Mouse (Mus musculus) ovary, adult 18-20 months (tissue): ENCODE measurements around the gene Dtx2.
"Not testable (repeated sequence)": the region's sequence is repeated elsewhere in the genome, so short reads cannot be mapped to it uniquely, and the experiment has no call there.

Experiments
- DNase-seq: peaks from one replicate; pipeline ENCODE4 v3.0.0; 2022; ENCODE audit warnings: low spot score, mixed read lengths

The Dtx2 gene

GRCm38 (mm10) chr5:136027612-136028311 is 33.2 kb downstream of the Dtx2 start:
- DNase-seq: no peak

GRCm38 (mm10) chr5:136034868-136035267 is 40.3 kb downstream of the Dtx2 start:
- no peak for DNase-seq

DNA sequence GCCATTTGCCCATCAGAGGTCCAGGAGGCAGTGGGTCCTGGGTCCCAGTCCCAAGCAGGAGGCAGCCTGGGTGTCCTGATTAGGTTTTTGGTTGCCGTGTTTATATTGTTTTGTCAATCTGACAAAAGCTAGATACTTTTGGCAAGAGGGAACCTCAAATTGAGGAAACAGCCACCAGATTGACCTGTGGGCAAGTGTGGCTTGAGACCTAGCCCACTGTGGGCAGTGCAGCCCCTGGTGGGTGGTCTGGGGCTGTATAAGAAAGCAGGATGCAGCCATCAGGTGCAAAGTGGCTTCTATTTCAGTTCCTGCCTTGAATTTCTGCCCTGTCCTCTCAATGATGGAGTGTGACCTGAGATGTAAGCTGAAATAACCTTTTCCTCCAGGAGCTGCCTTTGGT is 40.7 kb downstream of the Dtx2 start:
- no peak for DNase-seq

DNA sequence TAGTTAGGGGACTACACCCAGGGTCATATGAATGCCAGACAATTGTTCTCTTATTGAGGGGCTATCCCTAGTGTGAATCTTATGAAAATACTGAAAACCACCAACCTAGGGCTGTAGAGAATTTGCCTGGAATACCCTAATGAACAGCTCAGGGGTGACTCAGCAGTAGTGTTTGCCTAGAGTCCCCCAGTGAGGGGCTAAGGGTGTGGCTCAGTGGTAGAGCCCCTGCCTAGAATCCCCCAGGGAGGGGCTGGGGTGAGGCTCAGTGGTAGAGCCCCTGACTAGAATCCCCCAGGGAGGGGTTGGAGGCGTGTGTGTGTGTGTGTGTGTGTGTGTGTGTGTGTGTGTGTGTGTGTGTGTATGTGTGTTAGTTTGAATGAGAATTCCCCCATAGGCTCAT is 42.1 kb downstream of the Dtx2 start:
- DNase-seq: no peak

DNA sequence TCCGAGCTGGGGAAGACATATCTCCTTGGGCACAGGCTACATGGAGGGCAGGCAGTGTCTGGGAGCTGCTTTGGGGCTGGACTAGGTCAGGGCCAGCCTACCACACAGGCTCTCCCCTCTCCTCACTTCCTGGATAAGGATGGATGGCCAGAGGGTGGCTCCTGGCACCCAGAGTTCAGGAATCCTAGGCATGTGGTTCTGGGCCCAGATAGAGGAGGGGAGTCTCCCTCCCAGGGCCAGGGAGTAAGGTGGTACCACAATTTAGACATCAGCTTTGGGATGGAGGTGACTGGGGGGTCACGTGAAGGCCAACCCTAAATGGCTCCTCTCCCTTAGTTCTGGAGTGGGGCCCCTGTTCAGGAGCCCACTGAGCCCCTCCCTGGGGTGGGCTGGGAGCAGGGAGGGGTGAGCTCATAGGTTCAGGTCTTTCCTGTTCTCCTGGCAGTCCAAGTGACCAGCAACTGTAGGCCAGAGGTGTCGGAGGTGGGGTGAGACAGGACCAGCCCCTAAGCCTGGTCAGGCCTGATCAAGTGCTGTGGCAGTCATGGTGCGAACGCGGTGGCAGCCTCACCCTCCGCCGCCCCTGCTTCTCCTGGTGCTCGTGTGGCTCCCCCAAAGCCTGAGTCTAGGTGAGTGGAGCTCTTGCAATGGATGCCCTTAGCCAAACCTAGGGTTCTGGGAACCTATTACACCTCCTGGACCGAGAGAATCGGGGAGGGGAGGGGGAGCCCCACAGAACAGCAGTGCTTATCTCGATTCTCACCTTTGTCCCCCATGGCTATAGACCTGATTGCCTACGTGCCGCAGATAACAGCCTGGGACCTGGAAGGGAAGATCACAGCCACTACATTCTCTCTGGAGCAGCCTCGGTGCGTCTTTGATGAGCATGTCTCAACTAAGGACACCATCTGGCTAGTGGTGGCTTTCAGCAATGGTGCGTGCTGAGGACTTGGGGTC is 43.9 kb downstream of the Dtx2 start, which contains the start of gene Upk3b:
Upk3b (plus strand) TSS at position 239 of the 957 bp plus-strand sequence.
- no peak for DNase-seq

DNA sequence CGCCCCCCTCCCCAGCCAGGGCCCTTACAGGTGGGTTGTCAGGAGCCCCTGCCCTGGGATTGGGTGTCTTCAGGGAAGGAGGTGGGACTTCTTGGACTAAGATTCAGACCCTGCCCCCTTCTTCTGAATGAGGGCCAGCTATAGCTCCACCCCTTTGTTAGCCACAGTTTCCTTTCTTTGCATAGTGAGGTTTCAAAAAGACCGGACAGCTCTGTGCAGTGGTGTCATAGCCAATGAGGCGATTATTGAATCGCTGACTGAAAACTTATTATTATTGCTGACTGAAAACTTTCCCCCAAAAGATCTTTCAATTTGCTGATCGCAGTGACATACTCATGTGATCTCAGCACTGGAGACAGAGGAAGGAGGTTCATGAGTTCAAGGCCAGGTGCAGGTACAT is 45.6 kb downstream of the Dtx2 start:
- no peak for DNase-seq

- no peak for DNase-seq
Measured at GRCm38 (mm10) chr5:136041260-136041659, 46.7 kb downstream of the Dtx2 start.

DNA sequence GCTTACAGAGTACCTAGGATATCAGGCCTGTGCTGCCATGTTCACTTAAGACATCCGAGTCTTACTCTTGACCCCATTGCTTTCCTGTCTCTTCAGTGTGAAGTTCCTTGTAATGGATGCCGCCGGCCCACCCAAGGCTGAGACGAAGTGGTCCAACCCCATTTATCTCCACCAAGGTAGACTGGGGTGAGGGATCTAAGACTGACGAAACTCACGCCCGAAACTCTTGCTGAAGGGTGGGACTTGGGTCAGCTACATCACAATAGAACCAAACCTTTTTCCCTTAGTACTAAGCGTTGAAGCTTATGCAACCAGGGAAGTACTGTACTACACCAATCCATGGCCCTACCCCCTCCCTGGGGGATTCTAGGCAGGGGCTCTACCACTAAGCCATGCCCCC is 47.1 kb downstream of the Dtx2 start:
- no peak for DNase-seq

DNA sequence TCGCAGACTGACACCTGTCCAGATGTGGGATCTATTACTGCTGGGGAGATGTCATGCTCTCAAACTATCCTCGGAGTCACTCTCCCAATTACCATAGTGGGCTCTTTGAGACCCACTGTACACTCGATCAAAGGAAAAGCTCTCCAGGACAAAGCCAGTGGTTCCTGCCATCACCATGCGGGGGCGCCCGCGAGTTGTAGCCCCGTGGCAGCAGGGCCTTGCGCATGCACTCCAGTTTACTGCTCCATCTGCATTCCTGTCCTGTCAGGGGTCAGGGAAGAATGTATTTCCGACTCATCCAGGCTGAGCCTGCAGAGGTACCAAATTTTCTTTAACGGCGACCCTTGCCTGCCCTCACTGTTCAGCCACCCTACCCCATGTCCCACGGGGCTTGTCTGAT is 50.3 kb downstream of the Dtx2 start:
- no peak for DNase-seq

GRCm38 (mm10) chr5:136045408-136045807 is 50.8 kb downstream of the Dtx2 start:
- no peak for DNase-seq

GRCm38 (mm10) chr5:136045987-136046386 is 51.4 kb downstream of the Dtx2 start:
- peak; percentile 31 for DNase-seq

- DNase-seq: not testable (repeated sequence)
Measured at GRCm38 (mm10) chr5:136048541-136048940, 53.9 kb downstream of the Dtx2 start.

GRCm38 (mm10) chr5:136049926-136050325 is 55.3 kb downstream of the Dtx2 start:
- no peak for DNase-seq

- DNase-seq: peak; percentile 63
Measured at GRCm38 (mm10) chr5:136051231-136052085, 56.9 kb downstream of the Dtx2 start.

- DNase-seq: no peak
Measured at GRCm38 (mm10) chr5:136052861-136053655, 58.5 kb downstream of the Dtx2 start.

GRCm38 (mm10) chr5:136054301-136055077 is 59.9 kb downstream of the Dtx2 start, which contains the start of gene Upk3bl:
TSS of gene Upk3bl (plus strand) at chr5:136054492.
- no peak for DNase-seq

DNA sequence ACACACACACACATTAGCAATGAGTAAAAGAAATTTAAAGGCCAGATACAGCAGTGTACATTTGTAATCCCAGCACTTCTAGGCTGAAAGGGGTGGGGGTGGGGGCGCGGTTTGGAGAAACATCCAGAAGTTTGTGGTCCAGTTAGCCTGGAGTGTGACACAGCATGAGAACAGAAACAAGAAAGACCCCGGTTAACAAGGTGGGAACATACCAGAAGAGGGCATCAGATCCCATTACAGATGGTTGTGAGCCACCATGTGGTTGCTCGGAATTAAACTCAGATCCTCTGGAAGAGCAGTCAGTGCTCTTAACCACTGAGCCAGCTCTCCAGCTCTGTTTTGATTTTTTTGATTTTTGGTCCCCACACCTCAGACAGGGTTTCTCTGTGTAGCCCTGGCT is 61.5 kb downstream of the Dtx2 start:
- no peak for DNase-seq

DNA sequence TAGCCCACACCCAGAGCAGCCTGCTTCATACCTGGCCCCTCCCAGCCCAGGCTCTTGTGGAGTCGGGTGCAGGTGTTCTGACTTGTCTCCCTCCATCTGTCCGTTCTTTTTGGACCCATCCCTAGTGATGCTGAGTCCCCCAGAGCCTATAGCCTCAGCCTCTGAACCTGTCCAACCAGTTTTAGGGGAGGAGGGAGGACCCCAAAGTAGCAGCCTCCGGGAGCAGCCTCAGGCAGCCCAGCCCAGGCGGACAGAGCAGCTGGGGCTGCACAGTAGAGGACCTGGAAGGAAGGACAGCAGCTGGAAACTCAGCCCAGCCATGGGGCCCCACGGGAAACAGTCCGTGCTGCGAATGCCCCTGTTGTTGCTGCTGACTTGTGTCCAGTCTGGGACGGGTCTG is 62.5 kb downstream of the Dtx2 start:
- no peak for DNase-seq

DNA sequence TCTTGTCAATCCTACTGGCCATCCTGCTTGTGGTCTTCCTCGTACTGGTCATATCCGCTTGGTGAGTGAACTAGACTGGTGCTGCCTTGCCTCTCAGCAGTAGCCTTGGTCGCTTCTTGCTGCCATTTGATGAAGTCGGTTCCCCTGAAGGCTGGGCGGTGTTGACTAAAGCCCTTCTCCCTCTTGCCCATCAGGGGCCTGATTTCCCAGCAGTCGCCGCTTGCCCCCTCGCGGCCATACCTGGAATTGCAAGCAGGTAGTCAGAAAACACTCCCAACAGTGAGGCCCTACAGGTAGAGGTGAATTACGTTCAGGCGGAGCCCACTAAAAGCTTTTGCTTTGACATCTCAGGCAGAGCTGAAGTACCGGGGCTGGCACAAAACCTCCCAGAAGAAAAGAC is 67.0 kb downstream of the Dtx2 start:
- peak; percentile 43 for DNase-seq

DNA sequence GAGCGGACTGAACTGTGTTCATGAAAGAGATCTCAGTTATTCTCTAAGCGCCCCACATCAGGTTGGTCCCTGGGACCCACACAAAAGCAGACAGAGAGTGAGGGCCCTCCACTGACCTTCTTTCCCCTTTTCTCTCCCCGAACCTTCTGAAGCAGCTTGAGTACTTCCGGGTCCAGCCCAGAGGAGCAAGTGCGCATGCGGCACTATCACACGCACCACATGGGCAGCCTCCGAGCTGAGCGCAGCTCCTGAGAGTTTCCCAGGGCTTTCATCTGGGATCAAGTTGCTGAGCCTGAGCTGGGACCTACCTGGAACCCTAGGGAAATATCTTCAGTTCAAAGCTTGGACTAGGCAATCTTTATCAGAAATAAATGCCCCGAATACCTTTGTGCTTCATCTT is 69.3 kb downstream of the Dtx2 start:
- no peak for DNase-seq
